Mouse (Mus musculus): Measurements from ENCODE around the gene Dcaf12.

Dcaf12 gene

DNA sequence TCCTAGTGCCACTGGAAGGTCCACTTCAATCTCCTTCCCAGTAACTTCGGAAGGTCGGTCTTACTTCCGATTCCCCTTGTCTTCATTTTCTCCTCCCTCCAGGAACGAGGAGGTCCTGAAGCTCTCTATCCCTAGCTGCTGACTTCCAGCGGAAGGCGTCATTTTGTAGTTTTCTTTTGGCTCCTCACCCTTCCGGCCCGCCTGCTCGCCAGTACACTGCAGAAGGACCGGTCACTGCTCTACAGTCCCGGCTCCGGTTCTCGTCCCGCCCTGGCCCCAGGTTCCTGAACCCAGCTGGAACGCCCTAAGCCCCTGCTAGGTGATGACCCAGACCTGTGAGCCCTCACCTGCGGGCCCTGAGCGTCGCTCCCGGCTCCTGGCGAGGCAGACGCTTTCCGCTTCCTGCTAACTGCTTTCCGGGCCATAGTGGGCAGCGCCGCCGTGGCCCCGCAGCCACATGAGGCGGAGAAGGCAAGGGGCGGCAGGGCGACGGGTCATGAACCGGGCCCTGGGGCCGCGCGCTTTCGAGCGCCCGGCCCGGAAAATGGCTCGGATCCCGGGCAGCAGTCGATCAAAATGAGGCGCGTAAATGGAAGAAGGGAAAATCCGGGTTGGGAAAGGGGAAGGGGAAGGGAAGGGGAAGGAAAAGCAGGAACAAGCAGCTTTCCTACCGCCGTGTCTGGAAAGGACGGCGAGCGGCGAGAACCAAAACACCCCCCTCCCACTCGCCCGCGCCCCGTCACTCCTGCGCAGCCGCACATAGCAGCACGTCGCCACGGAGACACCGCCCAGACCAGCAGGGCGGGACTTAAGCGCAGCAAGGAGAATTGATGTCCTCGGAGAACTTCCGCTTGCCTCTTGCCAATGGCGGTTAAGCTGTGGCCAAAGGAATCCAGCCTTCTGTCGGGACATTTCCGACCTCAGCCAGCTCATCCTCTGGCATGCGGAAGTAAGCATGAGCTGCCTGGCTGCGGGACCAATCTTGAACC is at the start of gene Dcaf12:
TSS of gene Dcaf12 (minus strand) at position 749 of the 989 bp plus-strand sequence.
- peak; percentile 91 for DNase-seq (ENCODE audit: low spot score)

DNA sequence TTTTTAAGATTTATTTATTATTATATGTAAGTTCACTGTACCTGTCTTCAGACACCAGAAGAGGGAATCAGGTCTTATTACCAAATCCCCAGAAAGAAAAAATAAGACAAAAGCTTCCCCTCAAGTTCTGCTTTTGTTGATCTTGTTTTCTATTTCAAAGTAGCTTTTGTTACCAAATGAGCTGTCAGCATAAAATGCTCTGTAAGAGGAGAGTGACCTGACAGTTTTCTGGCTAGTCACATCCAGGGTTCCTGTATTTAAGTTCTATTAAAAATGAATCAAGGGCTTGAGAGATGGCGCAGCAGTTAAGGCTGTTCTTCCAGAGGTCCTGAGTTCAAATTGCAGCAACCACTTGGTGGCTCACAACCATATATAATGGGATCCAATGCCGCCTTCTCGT is 46.4 kb upstream of the Dcaf12 start:
- DNase-seq (ENCODE audit: low spot score): no peak

DNA sequence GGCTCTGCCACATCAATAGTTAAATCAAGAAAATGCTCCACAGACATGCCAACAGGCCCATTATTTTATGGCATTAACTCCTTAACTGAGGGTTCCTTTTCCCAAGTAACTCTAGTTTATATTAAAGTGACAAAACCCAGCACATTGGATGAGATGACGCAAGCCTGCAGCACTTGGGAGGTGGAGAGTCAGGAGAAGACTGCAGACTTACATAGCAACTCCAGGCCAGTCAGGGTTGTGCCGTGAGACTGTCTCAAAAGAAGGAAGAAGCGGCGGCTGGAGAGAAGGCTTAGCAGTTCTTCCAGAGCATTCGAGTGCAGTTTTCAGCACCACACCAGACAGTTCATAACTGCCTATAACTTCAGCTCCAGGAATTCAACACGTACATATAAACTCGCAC is 44.7 kb upstream of the Dcaf12 start:
- no peak for DNase-seq (ENCODE audit: low spot score)

- no peak for DNase-seq (ENCODE audit: low spot score)
Measured at GRCm38 (mm10) chr4:41358669-41359068, 44.0 kb upstream of the Dcaf12 start.

GRCm38 (mm10) chr4:41357154-41357553 is 42.5 kb upstream of the Dcaf12 start:
- no peak for DNase-seq (ENCODE audit: low spot score)

DNA sequence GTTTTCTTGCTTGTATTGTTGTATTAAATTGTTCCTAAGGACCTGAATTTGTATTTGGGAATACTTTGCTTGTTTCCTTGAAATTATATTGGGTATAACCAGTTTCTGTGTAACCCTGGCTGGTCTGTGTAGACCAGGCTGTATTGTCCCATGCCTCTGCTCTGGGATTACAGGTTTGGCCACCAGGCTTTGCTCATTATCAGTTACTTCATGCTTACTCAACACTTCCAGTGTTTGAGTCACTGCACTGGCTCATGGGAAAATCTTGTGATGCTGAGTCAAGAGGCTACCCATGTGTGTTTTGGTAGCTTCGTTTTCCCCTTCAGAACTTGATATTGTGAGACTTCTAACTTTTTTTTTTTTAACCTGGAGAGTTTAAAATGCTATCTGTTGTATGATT is 38.6 kb upstream of the Dcaf12 start:
- DNase-seq (ENCODE audit: low spot score): no peak

- no peak for DNase-seq (ENCODE audit: low spot score)
Measured at GRCm38 (mm10) chr4:41352758-41353157, 38.1 kb upstream of the Dcaf12 start.

DNA sequence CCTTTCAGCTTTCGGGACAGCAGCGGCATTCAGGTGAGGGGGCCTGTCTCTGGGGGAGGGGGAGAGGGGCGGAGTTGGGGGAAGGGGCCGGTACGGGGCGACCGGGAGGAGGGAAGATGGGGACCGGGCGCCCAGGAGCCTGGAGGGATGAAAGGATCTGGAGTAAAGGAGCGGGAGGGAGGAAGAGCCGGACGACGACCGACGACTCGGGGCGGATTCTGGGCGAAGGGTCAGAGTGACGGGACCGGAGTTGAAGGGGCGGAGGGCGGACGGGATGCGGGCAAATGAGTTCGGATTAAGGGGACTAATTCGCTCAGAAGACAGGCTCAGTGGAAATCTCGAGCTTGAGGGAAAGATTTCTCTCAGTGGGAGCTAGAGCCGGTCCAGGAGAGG is 34.5 kb upstream of the Dcaf12 start:
- DNase-seq (ENCODE audit: low spot score): peak; percentile 62

DNA sequence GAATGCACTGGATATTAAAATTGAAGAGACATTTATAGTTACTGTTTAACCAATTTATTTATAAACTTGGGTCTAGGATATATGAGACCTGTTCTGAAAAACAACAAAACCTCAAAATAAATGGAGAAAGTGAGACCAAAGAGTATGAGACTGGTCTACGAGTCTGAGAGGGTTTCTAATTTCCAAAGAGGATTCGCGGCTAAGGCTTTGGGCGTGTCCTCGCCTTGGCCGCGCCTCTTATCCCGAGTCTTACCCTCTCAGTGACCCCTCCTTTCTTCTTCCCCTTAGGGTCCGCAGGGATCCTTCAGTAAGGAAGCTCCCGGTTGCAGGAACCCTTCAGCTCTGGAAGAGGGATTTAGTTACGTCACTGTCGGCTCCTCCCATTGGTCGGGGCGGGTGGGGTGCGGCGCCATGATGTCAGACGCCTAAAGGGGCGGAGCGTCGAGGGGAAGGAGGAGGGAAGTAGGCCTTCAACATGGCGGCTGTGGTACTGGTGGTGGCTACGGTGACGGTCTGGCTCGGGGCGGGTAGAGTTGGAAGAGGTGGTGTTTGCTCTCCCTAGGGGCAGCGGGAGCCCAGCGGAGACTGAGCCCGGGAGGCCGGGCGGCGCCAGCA is 34.0 kb upstream of the Dcaf12 start, which contains the start of gene Ubap1:
TSS of gene Ubap1 (plus strand) at position 413 of the 615 bp plus-strand sequence.
- DNase-seq (ENCODE audit: low spot score): peak; percentile 85

DNA sequence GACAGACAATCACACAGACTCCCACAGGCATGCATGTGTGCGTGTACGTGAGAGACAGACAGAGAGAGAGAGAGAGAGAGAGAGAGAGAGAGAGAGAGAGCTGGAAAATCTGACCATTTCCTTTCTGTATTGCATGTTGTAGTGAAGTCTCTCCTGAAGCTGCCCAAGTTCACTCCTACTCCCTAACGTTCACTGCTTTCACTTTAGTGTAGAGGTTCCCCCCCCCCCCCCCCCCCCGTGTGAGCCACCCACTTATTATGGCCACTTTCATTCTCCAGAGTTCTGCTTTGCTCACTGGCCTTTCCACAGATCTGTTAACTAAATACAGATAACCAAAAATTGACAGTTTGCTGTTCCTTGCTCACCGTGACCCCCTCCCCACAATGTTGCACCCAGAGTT is 33.1 kb upstream of the Dcaf12 start:
- no peak for DNase-seq (ENCODE audit: low spot score)

GRCm38 (mm10) chr4:41346011-41346410 is 31.3 kb upstream of the Dcaf12 start:
- no peak for DNase-seq (ENCODE audit: low spot score)

DNA sequence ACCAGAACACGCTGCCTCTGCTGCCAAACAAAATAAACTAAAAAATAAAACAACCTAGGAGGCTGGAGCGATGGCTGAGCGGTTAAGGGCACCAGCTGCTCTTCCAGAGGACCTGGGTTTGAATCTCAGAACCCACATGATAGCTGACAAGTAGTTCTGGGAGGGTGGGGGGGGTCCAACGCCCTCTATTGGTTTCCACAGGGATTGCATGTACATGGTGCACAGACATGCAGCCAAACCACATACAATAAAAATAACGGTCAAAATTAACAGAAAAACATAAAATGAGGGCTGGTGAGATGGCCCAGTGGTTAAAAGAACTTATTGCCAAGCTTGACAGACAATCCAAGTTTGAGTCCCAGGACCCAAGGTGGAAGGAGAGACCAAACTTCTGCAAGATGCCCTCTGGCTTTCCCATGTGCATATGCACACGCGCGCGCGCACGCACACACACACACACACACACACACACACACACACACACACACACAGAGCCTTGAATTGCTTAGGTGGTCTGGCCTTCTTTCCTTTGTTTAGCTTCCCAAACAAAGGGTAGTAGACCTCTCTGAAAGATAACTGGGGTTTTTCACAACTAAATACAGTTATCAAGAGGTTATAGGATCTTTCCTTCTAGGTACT is 26.3 kb upstream of the Dcaf12 start:
- DNase-seq (ENCODE audit: low spot score): no peak

DNA sequence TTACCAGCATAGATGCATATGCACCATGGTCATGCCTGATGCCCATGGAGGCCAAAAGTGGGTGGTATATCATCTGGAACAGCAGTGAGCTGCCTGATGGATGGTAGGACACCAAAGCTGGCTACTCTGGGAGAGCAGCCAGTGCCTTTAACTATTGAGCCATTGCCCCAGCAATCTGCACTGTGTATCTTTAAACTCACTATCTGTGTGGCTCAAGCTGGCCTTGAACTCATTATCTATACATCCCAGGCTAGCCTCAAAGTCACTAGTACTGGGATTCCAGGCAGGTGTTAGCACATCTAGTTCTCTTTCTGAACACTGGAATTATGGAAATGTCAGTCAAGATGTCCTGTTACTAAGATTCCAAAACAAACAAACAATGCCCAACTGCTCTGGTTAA is 21.9 kb upstream of the Dcaf12 start:
- DNase-seq (ENCODE audit: low spot score): no peak

- DNase-seq (ENCODE audit: low spot score): no peak
Measured at GRCm38 (mm10) chr4:41331698-41332421, 17.2 kb upstream of the Dcaf12 start.

DNA sequence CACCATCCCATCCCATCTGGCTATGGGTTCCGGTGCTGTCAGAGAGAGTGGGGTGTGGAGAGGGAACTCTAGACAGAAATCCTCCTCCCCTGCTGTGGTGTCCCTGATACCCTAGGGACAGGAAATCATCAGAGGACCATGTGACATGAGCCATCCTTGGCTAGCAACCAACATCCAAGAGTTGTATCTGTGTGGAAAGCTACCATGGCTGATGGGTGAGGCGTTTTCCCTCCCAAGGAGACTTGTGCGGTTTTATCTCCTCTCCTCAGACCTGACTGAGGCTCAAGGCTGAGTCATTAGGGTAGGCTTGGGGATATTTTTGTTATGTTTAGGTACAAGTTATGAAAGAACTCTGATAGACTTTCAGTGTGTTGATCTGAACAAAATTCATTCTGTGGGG is 16.4 kb upstream of the Dcaf12 start:
- DNase-seq (ENCODE audit: low spot score): no peak

DNA sequence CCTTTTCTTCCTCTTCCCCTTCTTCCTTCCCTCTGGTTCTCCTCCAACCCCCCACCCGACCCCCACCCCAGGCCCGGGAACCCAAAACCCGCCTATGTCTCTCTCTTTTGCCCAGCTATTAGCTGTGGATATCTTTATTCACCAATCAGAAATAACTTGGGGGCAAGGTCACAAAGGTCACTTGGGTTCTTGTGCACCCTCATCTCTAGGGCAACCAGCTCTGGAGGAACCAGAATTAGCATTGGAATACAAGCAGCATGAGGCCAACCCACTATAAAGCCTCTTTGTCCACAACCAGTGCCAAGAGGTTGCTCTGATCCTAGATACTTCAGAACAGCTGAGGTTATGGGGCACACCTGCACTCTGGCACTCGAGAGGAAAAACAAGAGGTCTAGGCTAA is 14.8 kb upstream of the Dcaf12 start:
- DNase-seq (ENCODE audit: low spot score): no peak

- no peak for DNase-seq (ENCODE audit: low spot score)
Measured at GRCm38 (mm10) chr4:41326876-41327275, 12.2 kb upstream of the Dcaf12 start.

GRCm38 (mm10) chr4:41320971-41321370 is 6.3 kb upstream of the Dcaf12 start:
- DNase-seq (ENCODE audit: low spot score): no peak

- DNase-seq (ENCODE audit: low spot score): no peak
Measured at GRCm38 (mm10) chr4:41318267-41318666, 3.6 kb upstream of the Dcaf12 start.

GRCm38 (mm10) chr4:41315173-41315572 is 484 bp upstream of the Dcaf12 start:
- peak; percentile 21 for DNase-seq (ENCODE audit: low spot score)

GRCm38 (mm10) chr4:41313722-41314121 is 967 bp downstream of the Dcaf12 start:
- no peak for DNase-seq (ENCODE audit: low spot score)
